Mouse (Mus musculus) spleen, adult 2 months (tissue): ENCODE results near the gene Epop. TPM values are rescaled to one million over a fixed set of nuclear protein-coding genes. Genes with fewer than 3 reads are reported as not detected.

Experiments
- DNase-seq, 2 experiments: peaks; one replicate each; pipeline versions ENCODE4 v3.0.0 to v3.0.0-alpha.2; 2012 to 2021; ENCODE audit warnings: low spot score in 2 of 2, low read depth in 1 of 2
- H3K27ac ChIP-seq: fragments of 200-500 bp; 2 replicates; pipeline ENCODE4 v1.5.1; 2012; ENCODE audit warnings: low read length, inconsistent platforms; ENCODE audit not compliant: insufficient read depth
- H3K27me3 ChIP-seq: fragments of 200-500 bp; 2 replicates; pipeline ENCODE4 v1.6.1; 2012; ENCODE audit warnings: mild to moderate bottlenecking, moderate library complexity, low read length, inconsistent platforms; ENCODE audit not compliant: control insufficient read depth, insufficient read depth
- H3K36me3 ChIP-seq: fragments of 200-500 bp; 2 replicates; pipeline ENCODE4 v1.6.1; 2012; ENCODE audit warnings: mild to moderate bottlenecking, low read length, inconsistent platforms; ENCODE audit not compliant: control insufficient read depth, insufficient read depth
- H3K4me1 ChIP-seq: fragments of 200-500 bp; 2 replicates; pipeline ENCODE4 v1.6.1; 2011; ENCODE audit warnings: inconsistent platforms; ENCODE audit not compliant: control insufficient read depth, insufficient read depth, insufficient read length
- H3K4me3 ChIP-seq: fragments of 200-500 bp; 2 replicates; pipeline ENCODE4 v1.5.1; 2011; ENCODE audit warnings: mild to moderate bottlenecking, inconsistent platforms; ENCODE audit not compliant: insufficient read depth, insufficient read length; ENCODE audit errors: extremely low read depth
- CTCF ChIP-seq: fragments of 200-500 bp; IDR thresholded peaks from 2 replicates; pipeline ENCODE4 v1.5.1; 2011; ENCODE audit warnings: mild to moderate bottlenecking, inconsistent platforms; ENCODE audit not compliant: insufficient read depth, insufficient read length, insufficient replicate concordance; ENCODE audit errors: extremely low read depth
- POLR2A ChIP-seq: fragments of 200-500 bp; IDR thresholded peaks from 2 replicates; pipeline ENCODE4 v1.6.1; 2011; ENCODE audit warnings: low read depth, low read length, inconsistent platforms
- WGBS: fragments of 180-500 bp; shearing (Covaris S2); methylation state at CpG from one replicate; pipeline ENCODE4 v1.1.7; 2018; 5-methylcytosine and 5-hydroxymethylcytosine counted together
- polyA plus RNA-seq: library from polyadenylated mRNA; depleted of rRNA; stranded (reverse); fragments of >200 nt; gene quantifications from 2 replicates; pipeline ENCODE4 v1.2.3, GENCODE M21; 2012

The Epop gene
- polyA plus RNA-seq, 1 experiment, result 3.9 TPM

- H3K27ac ChIP-seq, result no peak overlapping the region
- WGBS, result 65% methylated on average over 6 of the region's 6 CpGs
- no peaks in the 10 kb centered on the region for H3K4me1 ChIP-seq
- H3K27me3 ChIP-seq, result no peaks in the 10 kb centered on the region
- H3K36me3 ChIP-seq, result no peaks in the 10 kb centered on the region
- H3K4me3 ChIP-seq, result no peak overlapping the region
- no peak for TF ChIP-seq POLR2A
- TF ChIP-seq CTCF, result no peak
- no peak for DNase-seq
Observed at GRCm38 (mm10) chr11:97594136-97594535, 35.4 kb downstream of the Epop start.

- WGBS, result 12% methylated on average over 5 of the region's 5 CpGs
- no peak overlapping the region for H3K4me3 ChIP-seq
- DNase-seq, result no peak
- H3K27me3 ChIP-seq, result no peaks in the 10 kb centered on the region
- TF ChIP-seq POLR2A, result no peak
- TF ChIP-seq CTCF, result no peak
- H3K36me3 ChIP-seq, result no peaks in the 10 kb centered on the region
- no peak overlapping the region for H3K27ac ChIP-seq
- no peaks in the 10 kb centered on the region for H3K4me1 ChIP-seq
Observed at GRCm38 (mm10) chr11:97591910-97592309, 37.6 kb downstream of the Epop start.

- no peak for DNase-seq
- WGBS, result 84% methylated on average over 24 of the region's 24 CpGs
- no peak for TF ChIP-seq POLR2A
- no peak for TF ChIP-seq CTCF
- H3K4me3 ChIP-seq, result no peak overlapping the region
- H3K27me3 ChIP-seq, result no peaks in the 10 kb centered on the region
- H3K36me3 ChIP-seq, result no peaks in the 10 kb centered on the region
- H3K4me1 ChIP-seq, result no peaks in the 10 kb centered on the region
- H3K27ac ChIP-seq, result no peak overlapping the region
Observed at GRCm38 (mm10) chr11:97590227-97590960, 39.1 kb downstream of the Epop start.

GRCm38 (mm10) chr11:97589216-97589615 is 40.3 kb downstream of the Epop start:
- H3K4me3 ChIP-seq, result no peak overlapping the region
- TF ChIP-seq POLR2A (no peak), CTCF (no peak)
- 78% methylated on average over 10 of the region's 10 CpGs for WGBS
- H3K27ac ChIP-seq, result no peak overlapping the region
- H3K36me3 ChIP-seq, result no peaks in the 10 kb centered on the region
- DNase-seq, result no peak
- no peaks in the 10 kb centered on the region for H3K4me1 ChIP-seq
- no peaks in the 10 kb centered on the region for H3K27me3 ChIP-seq

- DNase-seq, result no peak
- 66% methylated on average over 10 of the region's 10 CpGs for WGBS
- H3K4me1 ChIP-seq, result no peaks in the 10 kb centered on the region
- TF ChIP-seq POLR2A (no peak), CTCF (no peak)
- no peaks in the 10 kb centered on the region for H3K36me3 ChIP-seq
- no peak overlapping the region for H3K27ac ChIP-seq
- H3K4me3 ChIP-seq, result no peak overlapping the region
- H3K27me3 ChIP-seq, result no peaks in the 10 kb centered on the region
Observed at GRCm38 (mm10) chr11:97585932-97586331, 43.6 kb downstream of the Epop start.

GRCm38 (mm10) chr11:97584476-97584875 is 45.0 kb downstream of the Epop start:
- WGBS, result 89% methylated on average over 7 of the region's 7 CpGs
- no peak for DNase-seq
- H3K36me3 ChIP-seq, result no peaks in the 10 kb centered on the region
- H3K4me3 ChIP-seq, result no peak overlapping the region
- H3K27ac ChIP-seq, result no peak overlapping the region
- no peaks in the 10 kb centered on the region for H3K4me1 ChIP-seq
- no peaks in the 10 kb centered on the region for H3K27me3 ChIP-seq
- no peak for TF ChIP-seq POLR2A
- TF ChIP-seq CTCF, result no peak
